Mouse (Mus musculus) layer of hippocampus, adult 8-10 months (tissue): ENCODE data around the gene Hcn1. TPM values are rescaled to one million over a fixed set of nuclear protein-coding genes. Genes with fewer than 3 reads are reported as not detected.

Source experiments
- DNase-seq, 2 experiments: peaks; one replicate each; pipeline ENCODE4 v3.0.0; 2022; ENCODE audit warnings: low spot score in 2 of 2
- total RNA-seq, 4 experiments: library from RNA; stranded (reverse); gene quantifications; 2 replicates each; pipeline ENCODE4 v1.2.4; 2022

The Hcn1 gene
- total RNA-seq: 10 to 100 TPM; 37.4 to 46.8 (median 41.7) TPM

GRCm38 (mm10) chr13:117602181-117602580, at the start of gene Hcn1:
TSS of gene Hcn1 (plus strand) at chr13:117602320.
- peak; percentile 41 to 78 for DNase-seq

GRCm38 (mm10) chr13:117567251-117567650, 34.9 kb upstream of the Hcn1 start:
- DNase-seq: peak; percentile 76 to 83

- DNase-seq: no peak
Observed at GRCm38 (mm10) chr13:117571747-117572146, 30.4 kb upstream of the Hcn1 start.

GRCm38 (mm10) chr13:117594494-117595182, 7.5 kb upstream of the Hcn1 start:
- DNase-seq: no peak

GRCm38 (mm10) chr13:117595183-117595532, 7.0 kb upstream of the Hcn1 start:
- DNase-seq: no peak

- no peak for DNase-seq
Observed at GRCm38 (mm10) chr13:117601331-117601965, 672 bp upstream of the Hcn1 start.

- DNase-seq: no peak
Observed at GRCm38 (mm10) chr13:117602617-117603358, 668 bp downstream of the Hcn1 start.

- DNase-seq: no peak
Observed at GRCm38 (mm10) chr13:117603421-117603820, 1.3 kb downstream of the Hcn1 start.

- DNase-seq: no peak
Observed at GRCm38 (mm10) chr13:117604073-117604472, 2.0 kb downstream of the Hcn1 start.

GRCm38 (mm10) chr13:117604971-117605750, 3.0 kb downstream of the Hcn1 start:
- no peak for DNase-seq

- no peak for DNase-seq
Observed at GRCm38 (mm10) chr13:117611881-117612280, 9.8 kb downstream of the Hcn1 start.

GRCm38 (mm10) chr13:117619544-117619943, 17.4 kb downstream of the Hcn1 start:
- no peak for DNase-seq

- peak; percentile 31 to 35 for DNase-seq
Observed at GRCm38 (mm10) chr13:117657501-117657900, 55.4 kb downstream of the Hcn1 start.

- DNase-seq: peak in 1 of 2 experiments; percentile 16
Observed at GRCm38 (mm10) chr13:117658414-117659175, 56.5 kb downstream of the Hcn1 start.

GRCm38 (mm10) chr13:117659511-117659910, 57.4 kb downstream of the Hcn1 start:
- peak; percentile 56 to 69 for DNase-seq

GRCm38 (mm10) chr13:117662661-117663060, 60.5 kb downstream of the Hcn1 start:
- no peak for DNase-seq

GRCm38 (mm10) chr13:117669303-117669702, 67.2 kb downstream of the Hcn1 start:
- DNase-seq: no peak

GRCm38 (mm10) chr13:117671851-117672250, 69.7 kb downstream of the Hcn1 start:
- no peak for DNase-seq

GRCm38 (mm10) chr13:117676418-117676817, 74.3 kb downstream of the Hcn1 start:
- DNase-seq: no peak

GRCm38 (mm10) chr13:117687670-117688069, 85.5 kb downstream of the Hcn1 start:
- no peak for DNase-seq
